Mouse (Mus musculus) midbrain, embryonic 16.5 days (tissue): ENCODE results near the gene Rab12. TPM values are rescaled to one million over a fixed set of nuclear protein-coding genes. Genes with fewer than 3 reads are reported as not detected.

Source experiments
- ATAC-seq: fragments of 200-750 bp; cut with Nextera tagmentation; 2 replicates; pipeline ENCODE4 v1.8.0; 2017; ENCODE audit warnings: moderate TSS enrichment
- H3K27ac ChIP-seq: fragments of 300-500 bp; sonication (generic); 2 replicates; pipeline ENCODE4 v1.5.1; 2014; ENCODE audit warnings: mild to moderate bottlenecking, low read length, mixed read lengths
- H3K27me3 ChIP-seq: fragments of 300-500 bp; sonication (generic); 2 replicates; pipeline ENCODE4 v1.6.1; 2014; ENCODE audit warnings: low read depth, low read length, mixed read lengths; ENCODE audit not compliant: control insufficient read depth, insufficient read depth
- H3K36me3 ChIP-seq: fragments of 300-500 bp; sonication (generic); 2 replicates; pipeline ENCODE4 v1.6.1; 2014; ENCODE audit warnings: mild to moderate bottlenecking, low read length, moderate library complexity, mixed read lengths; ENCODE audit not compliant: control insufficient read depth, insufficient read depth
- H3K4me1 ChIP-seq: fragments of 300-500 bp; sonication (generic); 2 replicates; pipeline ENCODE4 v1.6.1; 2014; ENCODE audit warnings: mild to moderate bottlenecking, low read length, mixed read lengths; ENCODE audit not compliant: control insufficient read depth, insufficient read depth
- H3K4me2 ChIP-seq: fragments of 300-500 bp; sonication (generic); 2 replicates; pipeline ENCODE4 v1.6.1; 2014; ENCODE audit warnings: mild to moderate bottlenecking, low read length, mixed read lengths
- H3K4me3 ChIP-seq: fragments of 300-500 bp; sonication (generic); 2 replicates; pipeline ENCODE4 v1.5.1; 2014; ENCODE audit warnings: low read depth, mild to moderate bottlenecking, low read length, moderate library complexity, mixed read lengths
- H3K9ac ChIP-seq: fragments of 300-500 bp; sonication (generic); 2 replicates; pipeline ENCODE4 v1.6.1; 2014; ENCODE audit warnings: low read depth, low read length, mixed read lengths
- H3K9me3 ChIP-seq: fragments of 300-500 bp; sonication (generic); replicated peaks from 2 replicates; pipeline ENCODE4 v1.6.1; 2014; ENCODE audit warnings: mild to moderate bottlenecking, low read length, mixed read lengths; ENCODE audit not compliant: control insufficient read depth, poor library complexity, severe bottlenecking
- WGBS: fragments of 180-500 bp; shearing (Covaris S2); extraction: QIAGEN DNeasy Blood & Tissue Kit; methylation state at CpG from one replicate; pipeline ENCODE4 v1.1.7; 2014; 5-methylcytosine and 5-hydroxymethylcytosine counted together
- polyA plus RNA-seq: library from polyadenylated mRNA; unstranded; fragments of >200 nt; fragmentation: Nextera tagmentation; extraction: Ambion mirVana; gene quantifications from 2 replicates; pipeline ENCODE4 v1.2.1, GENCODE M21; 2015

Rab12 gene
- polyA plus RNA-seq, 1 experiment from 2014 or later: 76.7 TPM

- Histone ChIP-seq H3K4me3 (no peak overlapping the region), H3K4me1 (no peaks in the 10 kb centered on the region), H3K27ac (no peak overlapping the region), H3K36me3 (peaks cover 17% of the 10 kb centered on the region), H3K9ac (no peak overlapping the region), H3K27me3 (no peaks in the 10 kb centered on the region), H3K9me3 (no peaks in the 10 kb centered on the region), H3K4me2 (no peak overlapping the region)
- ATAC-seq: no peak
- 90% methylated on average over 8 of the region's 8 CpGs for WGBS
These were observed 14.6 kb downstream of the Rab12 start for GRCm38 (mm10) chr17:66504964-66505363.

DNA sequence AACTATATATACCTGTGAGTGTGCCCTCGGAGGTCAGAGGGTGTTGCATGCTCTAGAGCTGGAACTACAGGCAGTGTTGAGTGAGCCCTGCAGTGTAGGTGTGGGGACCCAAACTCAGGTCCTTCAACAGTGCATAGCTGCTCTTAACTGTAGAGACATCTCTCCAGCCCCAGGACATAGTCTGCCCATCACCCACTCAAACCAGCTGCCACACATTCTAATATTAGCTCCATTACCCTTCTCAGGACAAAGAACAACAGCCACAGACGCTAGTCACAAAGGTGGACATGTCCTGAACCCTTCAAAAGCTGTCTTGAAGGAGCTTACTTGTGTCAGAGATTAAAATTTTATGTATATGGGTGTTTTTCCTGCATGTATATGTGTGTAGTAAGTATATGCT is 15.3 kb downstream of the Rab12 start:
- H3K36me3 ChIP-seq: peaks cover 22% of the 10 kb centered on the region
- H3K9me3 ChIP-seq: no peaks in the 10 kb centered on the region
- H3K27ac ChIP-seq: no peak overlapping the region
- no peak overlapping the region for H3K9ac ChIP-seq
- WGBS: 93% methylated on average over 2 of the region's 2 CpGs
- no peak overlapping the region for H3K4me2 ChIP-seq
- no peaks in the 10 kb centered on the region for H3K27me3 ChIP-seq
- no peak for ATAC-seq
- no peaks in the 10 kb centered on the region for H3K4me1 ChIP-seq
- H3K4me3 ChIP-seq: no peak overlapping the region

GRCm38 (mm10) chr17:66503466-66503865 is 16.1 kb downstream of the Rab12 start:
- H3K36me3 ChIP-seq: peaks cover 29% of the 10 kb centered on the region
- H3K4me2 ChIP-seq: no peak overlapping the region
- no peak overlapping the region for H3K4me3 ChIP-seq
- WGBS: 85% methylated on average over 9 of the region's 9 CpGs
- H3K27ac ChIP-seq: no peak overlapping the region
- no peaks in the 10 kb centered on the region for H3K4me1 ChIP-seq
- no peaks in the 10 kb centered on the region for H3K27me3 ChIP-seq
- no peak overlapping the region for H3K9ac ChIP-seq
- no peak for ATAC-seq
- no peaks in the 10 kb centered on the region for H3K9me3 ChIP-seq

DNA sequence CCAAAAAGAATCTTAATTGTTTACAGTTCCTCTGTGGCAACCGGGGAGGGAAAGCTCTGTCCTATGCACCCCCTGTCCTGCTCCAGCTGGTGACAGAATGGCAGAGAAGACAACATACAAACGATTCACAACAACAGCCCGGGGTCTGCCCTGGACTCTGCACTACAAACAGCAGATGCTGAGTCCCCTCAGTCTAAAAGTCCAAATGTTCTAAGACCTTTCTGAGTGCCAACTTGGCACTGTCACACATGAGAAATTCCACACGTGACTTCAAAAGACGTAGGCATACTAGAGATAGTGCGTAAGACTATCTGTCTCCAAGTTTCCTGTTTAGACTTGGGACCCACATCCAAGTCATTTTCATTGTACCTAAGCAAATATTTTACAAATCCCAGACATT is 16.7 kb downstream of the Rab12 start:
- Histone ChIP-seq H3K9me3 (no peaks in the 10 kb centered on the region), H3K4me2 (no peak overlapping the region), H3K27ac (no peak overlapping the region), H3K36me3 (peaks cover 30% of the 10 kb centered on the region), H3K4me1 (no peaks in the 10 kb centered on the region), H3K4me3 (no peak overlapping the region), H3K9ac (no peak overlapping the region), H3K27me3 (no peaks in the 10 kb centered on the region)
- no peak for ATAC-seq
- 85% methylated on average over 6 of the region's 6 CpGs for WGBS

- Histone ChIP-seq H3K9me3 (no peaks in the 10 kb centered on the region), H3K4me1 (no peaks in the 10 kb centered on the region), H3K27me3 (no peaks in the 10 kb centered on the region), H3K4me2 (no peak overlapping the region), H3K9ac (no peak overlapping the region), H3K27ac (no peak overlapping the region), H3K36me3 (peaks cover 41% of the 10 kb centered on the region), H3K4me3 (no peak overlapping the region)
- no peak for ATAC-seq
- 88% methylated on average over 14 of the region's 14 CpGs for WGBS
These were observed 20.9 kb downstream of the Rab12 start for GRCm38 (mm10) chr17:66498598-66498997.

DNA sequence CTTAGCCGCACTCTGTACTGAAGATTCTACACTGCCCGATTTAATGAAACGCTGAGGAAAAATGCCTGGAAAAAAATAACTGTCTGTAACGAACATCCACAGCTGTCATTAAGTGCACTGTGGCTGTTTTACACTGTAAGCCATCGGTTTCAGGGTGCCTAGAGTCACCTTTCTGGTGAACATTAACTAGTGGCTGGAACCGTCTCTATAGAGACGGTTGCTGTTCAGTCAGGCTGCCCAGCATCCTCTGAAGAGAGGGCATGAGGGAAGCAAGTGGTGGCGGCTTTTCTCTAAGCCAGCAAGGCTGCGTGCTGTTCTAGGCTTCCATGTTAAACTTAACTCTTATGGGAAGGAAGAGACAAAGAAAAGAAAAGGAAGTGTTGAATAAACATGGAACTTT is 22.9 kb downstream of the Rab12 start:
- no peak overlapping the region for H3K27ac ChIP-seq
- 97% methylated on average over 9 of the region's 9 CpGs for WGBS
- no peak overlapping the region for H3K4me3 ChIP-seq
- no peak overlapping the region for H3K4me2 ChIP-seq
- H3K9me3 ChIP-seq: no peaks in the 10 kb centered on the region
- H3K27me3 ChIP-seq: no peaks in the 10 kb centered on the region
- H3K4me1 ChIP-seq: no peaks in the 10 kb centered on the region
- ATAC-seq: no peak
- peaks cover 41% of the 10 kb centered on the region for H3K36me3 ChIP-seq
- H3K9ac ChIP-seq: no peak overlapping the region

DNA sequence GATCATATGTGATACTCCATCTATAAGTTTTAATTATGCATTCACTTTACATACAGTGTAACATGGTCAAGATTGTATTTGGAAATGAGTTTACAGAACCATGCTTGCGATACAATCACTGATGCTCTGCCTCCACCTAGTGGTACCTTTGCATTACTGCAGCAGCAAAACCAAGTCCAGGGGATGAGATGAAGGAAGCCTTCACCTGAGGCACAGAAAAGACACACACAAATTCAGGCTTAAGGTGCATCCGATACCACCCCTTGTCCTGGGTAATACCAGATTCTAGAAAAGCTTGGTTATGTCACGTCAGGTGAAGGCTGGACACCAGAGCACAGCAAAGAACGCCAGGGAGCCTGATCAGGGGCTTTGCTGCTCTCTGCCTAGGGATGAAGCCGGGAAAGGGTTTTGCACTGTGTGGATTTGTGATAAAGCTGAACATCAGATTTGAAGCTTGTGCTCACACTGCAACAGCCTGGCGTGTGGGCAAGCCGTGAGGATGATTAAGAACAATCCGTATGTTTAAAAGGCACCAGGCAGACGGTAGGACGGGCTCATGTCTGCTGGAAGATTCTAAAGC is 29.4 kb downstream of the Rab12 start:
- no peaks in the 10 kb centered on the region for H3K4me1 ChIP-seq
- H3K27me3 ChIP-seq: no peaks in the 10 kb centered on the region
- peaks cover 5% of the 10 kb centered on the region for H3K36me3 ChIP-seq
- WGBS: 44% methylated on average over 10 of the region's 10 CpGs
- no peak overlapping the region for H3K4me3 ChIP-seq
- peak overlapping the region; percentile 21; the same call in 1 of the 2 replicates for H3K4me2 ChIP-seq
- no peaks in the 10 kb centered on the region for H3K9me3 ChIP-seq
- peak; percentile 57 for ATAC-seq
- no peak overlapping the region for H3K27ac ChIP-seq
- H3K9ac ChIP-seq: no peak overlapping the region

- H3K27ac ChIP-seq: no peak overlapping the region
- 93% methylated on average over 6 of the region's 6 CpGs for WGBS
These were observed 33.0 kb downstream of the Rab12 start for GRCm38 (mm10) chr17:66486576-66486975.

DNA sequence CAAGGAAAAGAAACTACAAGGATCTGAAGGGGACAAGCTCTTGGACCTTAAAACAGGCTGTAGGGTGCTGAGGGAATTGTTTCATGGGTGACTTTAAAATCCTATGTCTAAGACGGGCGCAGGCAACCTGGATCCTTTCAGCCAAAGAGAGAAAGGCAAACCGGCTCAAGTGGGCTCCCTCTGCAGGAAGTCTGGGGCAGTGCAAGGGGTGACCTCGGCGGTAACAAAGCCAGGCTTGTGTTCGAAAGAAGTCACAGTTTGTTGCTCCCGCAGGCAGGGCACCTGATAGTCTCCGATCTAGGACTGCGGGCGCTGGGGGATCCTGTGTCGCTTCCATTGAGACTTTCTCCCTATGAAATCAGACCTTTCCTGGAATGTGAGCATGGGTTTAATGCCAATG is 33.8 kb downstream of the Rab12 start:
- H3K9me3 ChIP-seq: no peaks in the 10 kb centered on the region
- ATAC-seq: no peak
- no peak overlapping the region for H3K27ac ChIP-seq
- 0 out of 2 replicates have a peak overlapping the region, but pooled peaks have one; percentile 19 for H3K4me2 ChIP-seq
- WGBS: 6% methylated on average over 11 of the region's 11 CpGs
- H3K27me3 ChIP-seq: no peaks in the 10 kb centered on the region
- no peaks in the 10 kb centered on the region for H3K36me3 ChIP-seq
- no peaks in the 10 kb centered on the region; the same call in 1 of the 2 replicates for H3K4me1 ChIP-seq
- H3K4me3 ChIP-seq: no peak overlapping the region
- H3K9ac ChIP-seq: no peak overlapping the region

More at GRCm38 (mm10) chr17:66486576-66486975, 33.0 kb downstream of the Rab12 start:
- Histone ChIP-seq H3K36me3 (no peaks in the 10 kb centered on the region), H3K4me1 (no peaks in the 10 kb centered on the region), H3K9ac (no peak overlapping the region), H3K4me3 (no peak overlapping the region), H3K27me3 (no peaks in the 10 kb centered on the region), H3K4me2 (no peak overlapping the region), H3K9me3 (no peaks in the 10 kb centered on the region)
- ATAC-seq: no peak
